Mouse (Mus musculus) adrenal gland, adult 2 months (tissue): ENCODE results near the gene Akap11. TPM values are rescaled to one million over a fixed set of nuclear protein-coding genes. Genes with fewer than 3 reads are reported as not detected.
"Not testable (repeated sequence)": the region's sequence is repeated elsewhere in the genome, so short reads cannot be mapped to it uniquely, and the experiment has no call there.

Experiments used
- DNase-seq: peaks from one replicate; pipeline ENCODE4 v3.0.0; 2021
- long read RNA-seq: library from polyadenylated mRNA; stranded (forward); transcript quantifications from one replicate; pipeline ENCODE4 v2.0.0, GENCODE M21; 2021
- polyA plus RNA-seq: library from polyadenylated mRNA; depleted of rRNA; stranded (reverse); fragments of >200 nt; gene quantifications from 2 replicates; pipeline ENCODE4 v1.2.3, GENCODE M21; 2012; rRNA removed
- total RNA-seq, 2 experiments: library from RNA; stranded (reverse); gene quantifications; 2 replicates each; pipeline ENCODE4 v1.2.3; 2021

Gene Akap11
- 10 to 100 TPM; 38.1 to 46.0 TPM for total RNA-seq
- polyA plus RNA-seq = 1.4 and 1.7 TPM in 2 replicates
- long read RNA-seq, partial matches to known transcripts = 0 of 5 reads
- long read RNA-seq, other reads (novel, unspliced or antisense) = 4 of 5 reads

- peak; percentile 96 for DNase-seq
Observed at GRCm38 (mm10) chr14:78536281-78537165, at the start of gene Akap11. Akap11 (minus strand) TSS chr14:78536808.

DNA sequence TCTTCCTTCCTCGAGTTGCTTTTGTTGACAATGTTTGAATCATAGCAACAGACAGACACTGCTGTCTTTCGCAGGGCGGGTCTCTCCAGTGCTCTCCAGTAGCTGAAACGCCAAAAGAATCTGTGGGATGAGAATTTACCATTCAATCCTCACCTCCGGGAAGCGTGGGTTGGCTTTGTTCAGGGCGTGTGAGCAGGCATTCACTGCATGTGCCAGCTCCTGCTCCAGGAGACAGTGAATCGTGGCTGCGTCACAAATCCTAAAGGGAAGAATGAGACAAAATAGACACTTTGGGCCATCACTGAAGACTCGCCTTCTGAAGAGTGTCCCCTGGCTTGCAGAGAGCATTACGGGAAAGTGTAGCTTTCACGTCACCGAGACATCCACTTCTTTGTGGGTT, 47.6 kb upstream of the Akap11 start:
- DNase-seq = no peak

- DNase-seq = no peak
Observed at GRCm38 (mm10) chr14:78583168-78583567, 46.6 kb upstream of the Akap11 start.

GRCm38 (mm10) chr14:78575899-78576298, 39.3 kb upstream of the Akap11 start:
- no peak for DNase-seq

DNA sequence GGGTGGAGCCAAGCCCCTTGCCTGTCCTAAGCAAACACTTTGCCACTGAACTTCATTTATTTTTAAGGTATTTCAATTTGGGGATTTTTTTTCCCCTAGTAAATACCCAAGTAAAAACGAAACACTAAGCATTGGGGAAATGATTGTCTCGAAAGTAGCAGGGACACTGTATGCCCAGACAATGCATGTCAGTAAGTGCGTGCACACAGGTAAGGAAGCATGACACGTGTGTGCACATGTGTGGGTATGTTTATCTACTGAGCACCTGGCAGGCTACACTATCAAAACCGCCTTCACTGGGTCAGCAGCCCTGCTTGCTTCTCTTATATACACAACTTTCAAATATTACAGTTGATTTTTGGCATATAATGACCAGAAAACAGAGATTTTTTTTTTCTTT, 31.8 kb upstream of the Akap11 start:
- no peak for DNase-seq

DNA sequence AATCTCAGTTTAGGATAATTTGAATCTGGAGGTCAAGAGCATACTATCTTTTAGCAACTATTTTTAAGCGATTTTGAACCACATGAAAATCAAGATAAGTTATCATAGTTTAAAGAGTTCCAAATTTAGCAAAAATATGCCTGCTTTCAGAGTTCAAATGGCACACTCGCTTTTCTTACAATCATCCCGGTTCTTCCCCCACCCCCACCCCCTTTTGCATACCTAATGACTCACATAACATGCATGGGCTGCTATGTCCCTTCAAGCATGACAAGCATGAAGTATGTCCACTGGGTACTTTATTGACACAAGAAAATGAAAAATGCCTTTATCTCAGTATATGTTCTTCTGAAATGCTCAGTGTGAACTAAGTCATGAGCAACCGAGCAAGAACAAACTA, 29.8 kb upstream of the Akap11 start:
- no peak for DNase-seq

DNA sequence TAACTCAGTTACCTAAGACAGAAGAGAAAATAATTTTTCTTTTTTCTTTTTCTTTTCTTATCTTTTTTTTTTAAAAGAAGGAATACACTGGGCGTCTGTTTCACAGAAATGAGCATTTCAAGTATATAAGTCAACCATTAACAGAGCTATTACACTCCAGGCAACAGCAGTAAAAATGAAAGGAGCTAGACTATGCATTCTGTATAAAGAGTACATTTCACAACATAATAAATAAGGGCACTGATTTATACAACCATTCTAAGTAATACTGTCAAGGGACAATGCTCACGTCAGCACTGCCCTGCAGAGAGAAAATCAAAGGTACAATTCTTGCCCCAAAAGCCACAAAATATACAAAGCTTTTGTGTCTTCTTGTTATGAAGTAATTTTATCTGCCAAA, 27.7 kb upstream of the Akap11 start:
- no peak for DNase-seq

- no peak for DNase-seq
Observed at GRCm38 (mm10) chr14:78563211-78563610, 26.6 kb upstream of the Akap11 start.

GRCm38 (mm10) chr14:78562121-78562520, 25.5 kb upstream of the Akap11 start:
- DNase-seq = no peak

GRCm38 (mm10) chr14:78559042-78559441, 22.4 kb upstream of the Akap11 start:
- DNase-seq = no peak

DNA sequence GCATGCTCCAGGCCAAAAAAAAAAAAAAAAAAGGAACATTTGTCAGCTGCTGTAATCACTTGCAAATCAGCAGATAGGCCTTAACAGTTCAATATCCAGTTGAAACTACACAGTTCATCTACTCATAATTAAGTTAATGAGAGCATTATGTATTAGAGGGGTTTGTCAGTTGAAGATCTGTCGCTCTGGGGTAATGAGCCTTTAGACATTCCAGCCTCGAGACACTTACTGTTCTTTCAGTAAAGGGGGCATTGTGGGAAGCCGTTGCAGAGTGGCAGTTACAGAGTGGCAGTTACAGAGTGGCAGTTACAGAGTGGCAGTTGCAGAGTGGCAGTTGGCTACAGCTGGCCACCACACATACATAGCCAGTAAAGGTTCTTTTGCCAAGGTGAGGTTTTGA, 18.2 kb upstream of the Akap11 start:
- DNase-seq = not testable (repeated sequence)

DNA sequence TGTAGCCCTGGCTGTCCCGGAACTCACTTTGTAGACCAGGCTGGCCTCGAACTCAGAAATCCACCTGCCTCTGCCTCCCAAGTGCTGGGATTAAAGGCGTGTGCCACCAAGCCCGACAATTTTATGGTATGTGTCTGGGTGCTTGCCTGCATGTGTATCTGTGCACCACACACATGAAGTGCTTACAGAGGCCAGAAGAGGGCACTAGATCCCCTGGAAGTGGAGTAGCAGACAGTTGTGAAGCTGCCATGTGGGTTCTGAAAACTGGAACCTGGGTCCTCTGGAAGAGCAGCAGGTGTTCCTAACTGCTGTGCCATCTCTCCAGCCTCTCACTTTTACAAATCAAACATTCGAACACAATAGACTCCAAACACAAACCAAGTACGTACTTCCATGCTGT, 17.1 kb upstream of the Akap11 start:
- no peak for DNase-seq

DNA sequence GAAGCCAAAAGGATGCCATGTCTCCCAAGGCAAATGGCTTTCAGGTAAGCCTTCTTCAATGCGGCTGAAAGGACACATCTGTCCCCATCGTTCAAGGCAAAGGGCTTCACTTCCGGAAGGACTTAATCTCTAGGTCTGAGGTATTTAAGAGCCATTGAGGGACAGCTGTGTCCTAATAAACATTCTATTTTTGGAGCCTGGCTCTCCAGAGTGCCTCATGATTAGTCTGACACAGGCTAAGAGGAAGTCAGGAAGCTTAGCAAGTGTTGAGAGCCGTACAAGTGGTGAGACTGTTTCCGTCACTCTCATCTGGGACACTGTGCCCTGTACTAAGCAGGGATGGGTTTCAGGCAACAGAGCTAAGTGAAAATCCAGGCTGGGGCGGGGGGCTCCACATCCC, 12.2 kb upstream of the Akap11 start:
- no peak for DNase-seq

DNA sequence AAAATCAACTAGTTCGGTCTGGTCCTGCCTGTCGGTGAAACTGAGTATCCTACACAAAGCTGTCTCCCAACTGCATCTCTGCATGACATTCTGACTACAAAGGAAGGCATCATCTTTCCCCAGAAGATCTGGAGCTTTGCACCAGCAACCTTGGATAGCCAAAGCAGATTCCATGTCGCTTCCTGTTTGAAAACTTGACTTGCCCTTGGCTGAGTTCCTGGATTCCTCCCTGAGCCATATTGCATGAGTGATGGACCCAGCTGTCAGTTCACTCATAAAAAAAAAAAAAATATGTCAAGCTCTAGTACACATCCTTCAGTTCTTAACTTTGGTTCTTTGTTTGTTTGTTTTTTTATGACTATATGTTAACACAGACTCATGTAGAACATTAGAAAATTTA, 4.7 kb upstream of the Akap11 start:
- DNase-seq = peak; percentile 44

GRCm38 (mm10) chr14:78539821-78540220, 3.2 kb upstream of the Akap11 start:
- DNase-seq = no peak

- DNase-seq = no peak
Observed at GRCm38 (mm10) chr14:78538572-78539320, 2.1 kb upstream of the Akap11 start.

GRCm38 (mm10) chr14:78537551-78537950, 943 bp upstream of the Akap11 start:
- no peak for DNase-seq

DNA sequence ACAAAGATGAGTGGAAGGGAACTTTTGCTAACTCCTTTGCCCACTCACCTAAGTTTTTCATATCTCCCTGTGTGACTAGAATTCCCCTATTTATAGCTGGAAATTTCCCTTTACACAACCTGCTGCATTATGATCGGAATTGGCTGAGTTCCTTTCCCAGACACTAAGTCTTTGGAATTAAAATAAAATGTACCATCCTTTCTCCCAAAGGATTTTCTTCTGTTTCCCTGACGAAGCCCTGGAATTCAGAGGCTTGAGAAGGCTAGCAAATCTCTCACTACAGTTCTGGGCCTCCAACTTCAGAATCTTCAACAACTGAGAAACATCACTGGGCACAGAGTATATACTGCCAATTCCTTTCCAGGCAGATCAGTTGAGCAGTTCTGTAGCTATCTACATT, 1.2 kb downstream of the Akap11 start:
- no peak for DNase-seq

GRCm38 (mm10) chr14:78534651-78535050, 2.0 kb downstream of the Akap11 start:
- DNase-seq = no peak

DNA sequence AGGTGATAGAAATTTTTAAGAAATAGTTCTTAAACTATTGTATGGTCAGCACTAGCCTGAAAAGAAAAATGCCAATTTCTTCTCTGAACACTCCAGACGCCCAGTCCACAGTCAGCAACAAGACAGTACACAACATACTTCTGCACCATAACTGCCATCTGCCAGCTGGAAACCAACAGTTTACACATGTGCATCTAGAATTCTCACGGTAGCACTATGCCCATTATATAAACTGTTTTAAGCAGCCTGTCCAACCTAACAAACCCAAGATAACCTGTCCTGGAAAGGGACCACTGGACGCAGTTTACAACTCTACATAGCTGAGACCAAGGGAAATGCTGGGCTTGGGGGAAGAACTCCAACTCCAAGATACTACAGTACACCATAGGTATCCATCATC, 2.9 kb downstream of the Akap11 start:
- no peak for DNase-seq

DNA sequence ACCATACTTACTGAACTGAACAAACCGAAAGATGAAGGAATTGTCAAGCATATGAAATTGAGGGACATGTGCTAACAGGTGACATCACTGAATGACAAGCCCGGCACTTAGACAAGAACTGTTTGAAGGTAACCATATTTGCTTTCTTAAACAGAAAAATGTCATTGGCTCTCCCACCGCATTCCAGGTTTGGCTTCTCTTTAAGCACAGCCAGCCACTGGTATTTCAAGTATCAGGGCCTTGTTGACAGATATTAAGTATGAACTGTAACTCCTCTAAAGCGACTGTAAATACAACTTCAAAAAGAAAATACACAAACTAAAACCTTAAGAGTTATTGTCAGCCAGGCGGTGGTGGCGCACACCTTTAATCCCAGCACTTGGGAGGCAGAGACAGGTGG, 4.3 kb downstream of the Akap11 start:
- no peak for DNase-seq

DNA sequence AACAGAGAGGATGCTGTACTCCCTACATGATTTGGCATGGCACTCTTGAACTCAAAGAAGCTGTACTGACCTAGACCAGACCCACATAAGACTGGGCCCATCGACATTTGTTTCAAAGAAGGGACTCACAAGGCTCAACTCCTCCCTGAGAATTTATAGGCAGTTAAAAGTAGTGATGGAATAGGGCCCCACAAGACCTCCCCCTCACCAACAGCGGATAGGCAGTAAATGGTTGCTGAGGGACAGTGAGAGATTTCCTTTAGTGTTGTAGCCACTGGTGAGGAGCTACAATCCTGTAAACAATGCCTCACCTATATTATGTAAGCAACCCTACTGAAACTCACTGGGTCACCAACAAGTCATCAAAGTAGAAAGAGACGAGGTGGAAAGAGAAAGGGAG, 6.4 kb downstream of the Akap11 start:
- no peak for DNase-seq
